Mouse (Mus musculus) heart, postnatal 0 days (tissue): Measurements from ENCODE around the gene Gm9833.

ENCODE experiments used
- CTCF ChIP-seq: IDR thresholded peaks from 2 replicates; pipeline ENCODE4 v1.5.1; 2016; ENCODE audit warnings: antibody characterized with exemption, control low read depth, low read depth
- EP300 ChIP-seq: IDR thresholded peaks from 2 replicates; pipeline ENCODE4 v1.6.1; 2016; ENCODE audit warnings: antibody characterized with exemption, low read depth

- TF ChIP-seq CTCF = no peak
- no peak for TF ChIP-seq EP300
Measured at GRCm38 (mm10) chr3:10092499-10092898, 4.6 kb downstream of the Gm9833 start.
